Mouse (Mus musculus) kidney, postnatal 4 days (tissue): Measurements from ENCODE around the gene AI597479.
A peak's percentile ranks its signal among the peaks of the same experiment; 100 is the strongest.
"Not testable (repeated sequence)": the region's sequence is repeated elsewhere in the genome, so short reads cannot be mapped to it uniquely, and the experiment has no call there.

Experiments
- DNase-seq, 2 experiments: peaks; one replicate each; pipeline ENCODE4 v3.0.0; 2021; ENCODE audit warnings: mixed read lengths in 2 of 2

The AI597479 gene

GRCm38 (mm10) chr1:43127196-43127595, 28.7 kb downstream of the AI597479 start:
- no peak for DNase-seq

GRCm38 (mm10) chr1:43127820-43128610, 29.5 kb downstream of the AI597479 start:
- no peak for DNase-seq

- no peak for DNase-seq
Measured at GRCm38 (mm10) chr1:43130219-43130981, 31.9 kb downstream of the AI597479 start.

- DNase-seq, result no peak
Measured at GRCm38 (mm10) chr1:43131591-43131990, 33.1 kb downstream of the AI597479 start.

- DNase-seq, result not testable (repeated sequence)
Measured at GRCm38 (mm10) chr1:43136488-43137029, 38.0 kb downstream of the AI597479 start.

GRCm38 (mm10) chr1:43137334-43137733, 38.8 kb downstream of the AI597479 start:
- no peak for DNase-seq

- DNase-seq, result no peak
Measured at GRCm38 (mm10) chr1:43138268-43138812, 39.8 kb downstream of the AI597479 start.

GRCm38 (mm10) chr1:43139587-43140266, 41.2 kb downstream of the AI597479 start:
- peak; percentile 94 for DNase-seq

- peak in 1 of 2 experiments; percentile 33 for DNase-seq
Measured at GRCm38 (mm10) chr1:43141555-43141961, 43.0 kb downstream of the AI597479 start.

- DNase-seq, result peak in 1 of 2 experiments; percentile 30
Measured at GRCm38 (mm10) chr1:43142849-43143248, 44.3 kb downstream of the AI597479 start.

- DNase-seq, result peak; percentile 56 to 67
Measured at GRCm38 (mm10) chr1:43143284-43143683, 44.8 kb downstream of the AI597479 start.

- DNase-seq, result no peak
Measured at GRCm38 (mm10) chr1:43143791-43144190, 45.3 kb downstream of the AI597479 start.

GRCm38 (mm10) chr1:43144338-43144906, 45.9 kb downstream of the AI597479 start:
- DNase-seq, result no peak

- no peak for DNase-seq
Measured at GRCm38 (mm10) chr1:43145388-43145787, 46.9 kb downstream of the AI597479 start.

- DNase-seq, result no peak
Measured at GRCm38 (mm10) chr1:43147474-43147873, 49.0 kb downstream of the AI597479 start.

- DNase-seq, result peak in 1 of 2 experiments; percentile 40
Measured at GRCm38 (mm10) chr1:43150225-43150624, 51.7 kb downstream of the AI597479 start.

GRCm38 (mm10) chr1:43152626-43153025, 54.1 kb downstream of the AI597479 start:
- DNase-seq, result no peak

- DNase-seq, result no peak
Measured at GRCm38 (mm10) chr1:43153538-43153937, 55.0 kb downstream of the AI597479 start.

GRCm38 (mm10) chr1:43154491-43154890, 56.0 kb downstream of the AI597479 start:
- no peak for DNase-seq

- DNase-seq, result no peak
Measured at GRCm38 (mm10) chr1:43157907-43158306, 59.4 kb downstream of the AI597479 start.

- DNase-seq, result peak; percentile 27 to 41
Measured at GRCm38 (mm10) chr1:43159429-43159828, 60.9 kb downstream of the AI597479 start.

GRCm38 (mm10) chr1:43162394-43162793, 63.9 kb downstream of the AI597479 start:
- no peak for DNase-seq
